Mouse (Mus musculus): ENCODE measurements around the gene Ccdc73. TPM values are rescaled to one million over a fixed set of nuclear protein-coding genes. Genes with fewer than 3 reads are reported as not detected.
A peak's percentile ranks its signal among the peaks of the same experiment; 100 is the strongest.
"Not testable (repeated sequence)": the region's sequence is repeated elsewhere in the genome, so short reads cannot be mapped to it uniquely, and the experiment has no call there.

Gene Ccdc73
- polyA plus RNA-seq, 1 experiment from 2014 or later, result 7.9 TPM

DNA sequence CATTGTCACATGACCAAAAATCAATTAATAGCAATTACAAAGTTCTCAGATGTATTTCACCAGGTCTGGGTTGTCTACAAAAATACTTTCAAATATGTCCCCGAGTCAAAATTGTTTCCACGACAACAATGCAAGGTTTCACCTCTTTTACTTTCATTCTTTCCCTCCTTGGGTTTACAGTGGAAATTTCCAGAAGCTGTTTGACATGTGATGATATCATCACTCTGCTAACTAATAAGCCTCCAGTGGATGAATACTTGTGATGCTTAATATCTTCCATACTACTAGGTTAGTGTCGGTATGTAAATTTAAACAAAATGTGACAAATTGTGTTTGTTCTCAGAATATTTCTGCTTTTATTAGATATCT lies 17.6 kb upstream of the Ccdc73 start:
- ATAC-seq (ENCODE audit: low FRiP score), result no peak
- WGBS, result 79% methylated on average over 3 of the region's 3 CpGs

DNA sequence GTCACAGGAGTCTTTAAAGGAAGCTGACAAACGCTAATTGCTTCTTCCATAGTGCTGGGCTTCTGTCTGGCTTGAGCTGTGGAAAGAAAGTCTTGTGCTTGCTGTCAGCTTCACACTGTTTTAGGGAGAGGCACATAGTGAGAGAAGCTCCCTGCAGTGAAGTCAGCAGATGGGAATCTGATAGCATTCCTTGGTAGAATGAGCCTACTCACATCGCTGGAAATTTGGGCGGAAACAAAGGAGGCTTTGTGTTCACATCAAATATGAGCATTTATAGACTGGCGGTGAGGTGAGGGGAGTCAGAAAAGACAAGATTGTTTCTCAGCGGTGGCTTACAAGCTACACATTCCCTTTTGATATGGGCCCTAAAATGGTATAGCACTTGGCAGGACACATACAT lies 15.9 kb upstream of the Ccdc73 start:
- Histone ChIP-seq H3K4me1 (peaks cover 10% of the 10 kb centered on the region), H3K4me2 (no peak overlapping the region), H3K27me3 (replicated peaks) (peaks cover 9% of the 10 kb centered on the region), H3K9ac (replicated peaks) (no peak overlapping the region), H3K27ac (replicated peaks) (no peak overlapping the region), H3K9me3 (replicated peaks) (no peaks in the 10 kb centered on the region), H3K4me3 (replicated peaks) (no peak overlapping the region), H3K36me3 (no peaks in the 10 kb centered on the region)
- ATAC-seq (ENCODE audit: low FRiP score), result no peak
- 39% methylated on average over 5 of the region's 5 CpGs for WGBS

More for the DNA sequence above, 17.6 kb upstream of the Ccdc73 start:
- no peaks in the 10 kb centered on the region for H3K9me3 ChIP-seq (replicated peaks)
- H3K27me3 ChIP-seq (replicated peaks), result peaks cover 9% of the 10 kb centered on the region
- no peaks in the 10 kb centered on the region for H3K36me3 ChIP-seq
- peak overlapping the region; percentile 99 for H3K4me2 ChIP-seq
- no peak overlapping the region for H3K27ac ChIP-seq (replicated peaks)
- H3K4me3 ChIP-seq (replicated peaks), result peak overlapping the region; percentile 59
- peaks cover 10% of the 10 kb centered on the region for H3K4me1 ChIP-seq
- H3K9ac ChIP-seq (replicated peaks), result peak overlapping the region; percentile 59; the same call in 1 of the 2 replicates

- no peak for ATAC-seq (ENCODE audit: low FRiP score)
- no peak overlapping the region for H3K4me2 ChIP-seq
- H3K9ac ChIP-seq (replicated peaks), result no peak overlapping the region
- peaks cover 10% of the 10 kb centered on the region for H3K4me1 ChIP-seq
- no peaks in the 10 kb centered on the region for H3K36me3 ChIP-seq
- H3K27me3 ChIP-seq (replicated peaks), result peaks cover 9% of the 10 kb centered on the region
- no peaks in the 10 kb centered on the region for H3K9me3 ChIP-seq (replicated peaks)
- 92% methylated on average over 7 of the region's 7 CpGs for WGBS
- no peak overlapping the region for H3K4me3 ChIP-seq (replicated peaks)
- H3K27ac ChIP-seq (replicated peaks), result no peak overlapping the region
These were observed 15.1 kb upstream of the Ccdc73 start for GRCm38 (mm10) chr2:104852546-104852945.

- Histone ChIP-seq H3K27me3 (replicated peaks) (peaks cover 6% of the 10 kb centered on the region; the same call in 1 of the 2 replicates), H3K9me3 (replicated peaks) (no peaks in the 10 kb centered on the region), H3K27ac (replicated peaks) (no peak overlapping the region), H3K4me1 (no peaks in the 10 kb centered on the region), H3K9ac (replicated peaks) (no peak overlapping the region), H3K4me3 (replicated peaks) (no peak overlapping the region), H3K36me3 (no peaks in the 10 kb centered on the region), H3K4me2 (no peak overlapping the region)
- 95% methylated on average over 1 of the region's 1 CpGs for WGBS
- ATAC-seq (ENCODE audit: low FRiP score), result no peak
These were observed 12.8 kb upstream of the Ccdc73 start for GRCm38 (mm10) chr2:104854836-104855235.

DNA sequence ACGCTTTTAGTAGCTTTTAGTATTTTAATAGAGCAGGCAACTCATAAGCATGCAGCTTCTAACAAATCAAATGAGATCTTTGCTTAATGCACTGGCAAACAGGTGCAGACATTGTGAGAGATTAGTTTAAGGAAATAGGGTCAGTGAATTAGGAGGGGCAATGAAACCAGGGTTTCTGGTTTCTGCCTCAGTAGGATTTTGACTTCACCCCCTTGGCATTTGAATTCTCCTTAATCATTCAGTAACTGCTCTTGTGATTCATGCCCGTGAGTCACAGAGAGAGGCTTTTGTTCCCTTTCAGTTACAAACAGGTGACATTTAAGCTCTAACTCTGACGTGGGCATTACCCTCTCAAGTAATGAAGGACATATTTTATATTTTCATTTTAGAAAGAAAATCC lies 11.9 kb upstream of the Ccdc73 start:
- Histone ChIP-seq H3K4me2 (no peak overlapping the region), H3K27ac (replicated peaks) (no peak overlapping the region), H3K36me3 (no peaks in the 10 kb centered on the region), H3K4me1 (no peaks in the 10 kb centered on the region), H3K27me3 (replicated peaks) (peaks cover 3% of the 10 kb centered on the region; the same call in 1 of the 2 replicates), H3K4me3 (replicated peaks) (no peak overlapping the region), H3K9ac (replicated peaks) (no peak overlapping the region), H3K9me3 (replicated peaks) (no peaks in the 10 kb centered on the region)
- no peak for ATAC-seq (ENCODE audit: low FRiP score)
- 34% methylated on average over 3 of the region's 3 CpGs for WGBS

GRCm38 (mm10) chr2:104856218-104856617 lies 11.4 kb upstream of the Ccdc73 start:
- H3K27me3 ChIP-seq (replicated peaks), result no peaks in the 10 kb centered on the region
- H3K4me2 ChIP-seq, result no peak overlapping the region
- no peak overlapping the region for H3K4me3 ChIP-seq (replicated peaks)
- no peak overlapping the region for H3K9ac ChIP-seq (replicated peaks)
- H3K27ac ChIP-seq (replicated peaks), result no peak overlapping the region
- WGBS, result 55% methylated on average over 1 of the region's 1 CpGs
- H3K9me3 ChIP-seq (replicated peaks), result no peaks in the 10 kb centered on the region
- no peaks in the 10 kb centered on the region for H3K36me3 ChIP-seq
- ATAC-seq (ENCODE audit: low FRiP score), result no peak
- no peaks in the 10 kb centered on the region for H3K4me1 ChIP-seq

- not testable (repeated sequence) for H3K9ac ChIP-seq (replicated peaks); H3K9me3 ChIP-seq (replicated peaks); H3K27ac ChIP-seq (replicated peaks); H3K4me2 ChIP-seq; H3K27me3 ChIP-seq (replicated peaks); ATAC-seq (ENCODE audit: low FRiP score); H3K4me1 ChIP-seq; H3K4me3 ChIP-seq (replicated peaks); H3K36me3 ChIP-seq
- 92% methylated on average over 3 of the region's 3 CpGs for whole genome bisulfite sequencing
These were observed 9.5 kb upstream of the Ccdc73 start for GRCm38 (mm10) chr2:104858083-104858482.

- Histone ChIP-seq H3K4me1 (no peaks in the 10 kb centered on the region), H3K36me3 (no peaks in the 10 kb centered on the region), H3K9ac (replicated peaks) (no peak overlapping the region), H3K4me3 (replicated peaks) (no peak overlapping the region), H3K4me2 (no peak overlapping the region), H3K27ac (replicated peaks) (no peak overlapping the region), H3K27me3 (replicated peaks) (no peaks in the 10 kb centered on the region), H3K9me3 (replicated peaks) (no peaks in the 10 kb centered on the region)
- 72% methylated on average over 5 of the region's 5 CpGs for WGBS
- no peak for ATAC-seq (ENCODE audit: low FRiP score)
These were observed 8.5 kb upstream of the Ccdc73 start for GRCm38 (mm10) chr2:104859060-104859459.

DNA sequence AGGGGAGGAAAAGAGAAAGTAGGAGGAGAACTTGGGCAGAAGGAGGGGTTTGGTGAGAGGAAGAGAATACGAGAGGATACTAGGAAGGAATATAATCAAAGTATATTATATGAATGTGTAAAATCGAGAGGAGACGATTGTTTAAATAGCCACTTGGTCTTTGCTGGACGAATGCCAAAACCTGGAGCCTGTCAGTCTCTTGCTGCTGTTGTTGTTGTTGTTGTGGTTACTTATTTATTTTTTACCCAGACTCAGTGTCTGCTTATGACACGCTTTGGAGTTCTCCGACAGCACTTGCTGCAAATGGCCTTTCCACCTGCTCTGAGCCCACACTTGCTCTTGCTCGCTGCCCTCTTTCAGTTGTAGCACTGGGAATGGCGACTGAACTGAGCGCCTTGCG lies 7.2 kb upstream of the Ccdc73 start:
- no peak for ATAC-seq (ENCODE audit: low FRiP score)
- 80% methylated on average over 10 of the region's 10 CpGs for WGBS
- no peaks in the 10 kb centered on the region for H3K27me3 ChIP-seq (replicated peaks)
- H3K9me3 ChIP-seq (replicated peaks), result no peaks in the 10 kb centered on the region
- H3K36me3 ChIP-seq, result no peaks in the 10 kb centered on the region
- H3K4me3 ChIP-seq (replicated peaks), result no peak overlapping the region
- H3K4me2 ChIP-seq, result no peak overlapping the region
- no peak overlapping the region for H3K27ac ChIP-seq (replicated peaks)
- no peaks in the 10 kb centered on the region for H3K4me1 ChIP-seq
- no peak overlapping the region for H3K9ac ChIP-seq (replicated peaks)

DNA sequence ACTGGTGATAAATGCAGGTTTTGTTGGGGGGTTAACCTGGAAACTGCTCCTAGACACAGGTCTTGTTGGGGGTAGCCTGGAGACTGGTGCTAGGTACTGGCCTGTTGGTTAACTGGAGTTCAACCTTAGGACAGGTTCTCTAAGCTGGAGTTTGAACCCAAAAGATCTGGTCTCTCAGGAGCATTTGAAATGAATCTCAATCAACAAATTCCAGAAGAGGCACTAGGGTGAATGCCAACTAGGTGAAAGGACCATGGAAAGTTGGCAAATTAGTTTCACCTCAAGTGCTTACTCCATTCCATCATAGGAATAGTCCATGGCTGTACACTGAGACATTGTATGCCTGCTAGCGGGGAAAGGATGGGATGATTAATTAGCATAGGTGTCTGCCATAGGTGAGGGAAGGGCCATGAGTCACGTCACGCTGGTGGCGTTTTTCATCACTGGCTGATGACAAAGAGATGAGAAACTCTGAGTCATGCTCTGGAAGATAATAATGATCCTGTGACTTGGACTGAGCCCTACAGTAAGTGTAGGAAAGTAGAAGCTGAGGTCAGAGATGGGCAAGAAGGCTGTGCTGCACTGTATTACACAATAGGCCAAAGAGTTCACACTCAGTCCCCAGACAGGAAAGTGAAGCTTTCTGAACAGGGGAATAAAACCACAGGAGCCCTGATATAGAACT lies 3.3 kb upstream of the Ccdc73 start:
- Histone ChIP-seq H3K9me3 (replicated peaks) (no peaks in the 10 kb centered on the region), H3K4me2 (no peak overlapping the region), H3K4me3 (replicated peaks) (no peak overlapping the region), H3K27ac (replicated peaks) (no peak overlapping the region), H3K4me1 (no peaks in the 10 kb centered on the region), H3K9ac (replicated peaks) (no peak overlapping the region), H3K36me3 (no peaks in the 10 kb centered on the region), H3K27me3 (replicated peaks) (no peaks in the 10 kb centered on the region)
- no peak for ATAC-seq (ENCODE audit: low FRiP score)
- WGBS, result 95% methylated on average over 4 of the region's 4 CpGs

- WGBS, result 90% methylated on average over 3 of the region's 3 CpGs
- H3K4me1 ChIP-seq, result no peaks in the 10 kb centered on the region
- no peaks in the 10 kb centered on the region for H3K36me3 ChIP-seq
- no peak for ATAC-seq (ENCODE audit: low FRiP score)
- H3K9me3 ChIP-seq (replicated peaks), result no peaks in the 10 kb centered on the region
- H3K4me2 ChIP-seq, result no peak overlapping the region
- no peak overlapping the region for H3K9ac ChIP-seq (replicated peaks)
- no peak overlapping the region for H3K27ac ChIP-seq (replicated peaks)
- no peak overlapping the region for H3K4me3 ChIP-seq (replicated peaks)
- H3K27me3 ChIP-seq (replicated peaks), result no peaks in the 10 kb centered on the region
These were observed 1.5 kb downstream of the Ccdc73 start for GRCm38 (mm10) chr2:104869101-104869500.

DNA sequence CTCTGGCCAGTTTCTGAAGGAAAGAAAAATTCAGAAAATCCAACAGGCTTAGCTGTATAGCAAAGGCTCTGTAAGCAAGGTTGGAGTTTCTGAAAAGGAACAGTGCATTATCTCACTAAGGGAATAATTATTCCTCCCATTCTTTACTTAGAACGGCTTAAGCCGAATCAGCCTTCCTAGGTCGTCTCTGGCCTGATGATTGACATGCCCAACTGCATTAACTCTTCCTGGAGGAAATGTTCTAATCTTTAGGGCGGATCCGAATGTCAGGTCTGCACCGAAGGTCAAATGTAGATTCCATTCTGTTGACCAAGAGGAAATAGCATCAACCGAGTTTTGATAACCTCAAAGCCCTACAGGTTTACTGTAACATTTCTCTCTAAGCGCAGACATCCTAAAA lies 11.2 kb downstream of the Ccdc73 start:
- Histone ChIP-seq H3K36me3 (no peaks in the 10 kb centered on the region), H3K27ac (replicated peaks) (no peak overlapping the region), H3K4me3 (replicated peaks) (no peak overlapping the region), H3K4me1 (no peaks in the 10 kb centered on the region), H3K9me3 (replicated peaks) (no peaks in the 10 kb centered on the region), H3K27me3 (replicated peaks) (no peaks in the 10 kb centered on the region), H3K9ac (replicated peaks) (no peak overlapping the region), H3K4me2 (no peak overlapping the region)
- no peak for ATAC-seq (ENCODE audit: low FRiP score)
- WGBS, result 91% methylated on average over 8 of the region's 8 CpGs
